9 mouse cellular contexts compared by ENCODE assay signal in the genomic region with DNA sequence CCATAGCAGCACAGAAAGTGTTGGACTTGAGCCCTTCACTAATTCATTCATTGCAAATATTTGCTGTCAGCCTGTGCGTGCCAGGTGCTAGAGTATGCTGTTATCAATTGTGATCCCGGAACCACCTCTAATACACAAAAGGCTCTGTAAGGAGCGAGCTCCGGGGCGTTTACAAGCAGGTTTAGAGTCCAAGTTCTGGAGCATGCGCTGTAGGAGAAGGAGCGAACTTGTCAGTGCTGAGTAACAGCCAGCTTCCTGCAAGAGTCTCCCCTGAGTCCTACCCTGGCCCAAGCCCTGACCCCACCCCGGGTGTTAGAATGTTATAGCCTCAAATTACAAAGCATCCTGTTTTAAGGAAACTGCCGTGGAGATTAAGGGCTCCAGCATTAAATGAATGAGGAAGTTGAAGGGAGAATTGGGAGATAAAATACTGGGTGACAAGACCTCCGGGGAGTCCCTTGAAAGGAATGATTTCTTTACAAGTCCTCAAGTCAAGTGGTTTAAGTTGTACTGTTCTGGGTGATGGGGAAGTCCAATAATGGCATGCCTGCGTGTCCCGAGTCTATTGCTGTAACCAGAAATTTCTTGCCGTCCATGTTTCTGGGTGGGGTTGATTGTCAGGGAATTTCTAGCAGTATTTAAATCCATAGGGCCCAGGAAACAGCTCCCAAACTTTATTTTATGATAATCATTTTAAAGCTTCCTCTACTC. TPM values are rescaled to one million over a fixed set of nuclear protein-coding genes. Genes with fewer than 3 reads are reported as not detected.
DNase-seq lines count a peak whose midpoint lies in the region; ATAC-seq lines count a peak whose summit lies in the region.
"Had no signal": no experiment of that assay in that cellular context is flagged by ENCODE, and none has a peak within 500 bp of the region (broad histone marks: within the 10 kb centered on the region; RNA-seq: fewer than 3 reads in every experiment).

No protein-coding gene starts in this region.

- WGBS in neural tube, embryonic 15.5 days = 29% methylated on average over 13 of the region's 13 CpGs
- 8% methylated on average over 13 of the region's 13 CpGs for WGBS in heart, embryonic 16.5 days
- WGBS in limb, embryonic 12.5 days = 13% methylated on average over 13 of the region's 13 CpGs
- WGBS in neural tube, embryonic 11.5 days = 36% methylated on average over 13 of the region's 13 CpGs

- H3K9me3 ChIP-seq in neural tube, embryonic 15.5 days (replicated peaks) = no peaks in the 10 kb centered on the region
- H3K9me3 ChIP-seq in heart, embryonic 16.5 days (replicated peaks; ENCODE audit: control insufficient read depth, low read length) = no peaks in the 10 kb centered on the region
- no peaks in the 10 kb centered on the region for H3K9me3 ChIP-seq in limb, embryonic 12.5 days
- no peaks in the 10 kb centered on the region for H3K9me3 ChIP-seq in neural tube, embryonic 11.5 days (ENCODE audit: control insufficient read depth, low read length)
- H3K9me3 ChIP-seq: hindbrain, embryonic 15.5 days had no signal

- DNase-seq in neural tube, embryonic 10.5 days (ENCODE audit: extremely low spot score, low spot score) = peak; percentile 15
- DNase-seq in neural tube, embryonic 11.5 days (ENCODE audit: low spot score) = no peak
- no peak for DNase-seq in right cerebral cortex, adult 2 months (ENCODE audit: low spot score in 2 of 2)
- no peak for DNase-seq in frontal cortex, postnatal 25 days (ENCODE audit: low spot score in 2 of 2)

- ATAC-seq in neural tube, embryonic 15.5 days (ENCODE audit: low FRiP score) = no peak
- ATAC-seq in heart, embryonic 16.5 days (replicated peaks; ENCODE audit: extremely low read depth, insufficient read depth, low FRiP score) = no peak; the same call in 1 of the 2 replicates
- ATAC-seq in limb, embryonic 12.5 days (ENCODE audit: insufficient number of reproducible peaks, insufficient read depth, low FRiP score, low TSS enrichment, low read depth) = no peak
- no peak for ATAC-seq in neural tube, embryonic 11.5 days (ENCODE audit: insufficient read depth, low FRiP score, low TSS enrichment)
- no peak for ATAC-seq in erythroblast, adult 5-6 weeks (replicated peaks; ENCODE audit: low FRiP score, poor library complexity, severe bottlenecking)

- no peak overlapping the region for H3K4me2 ChIP-seq in neural tube, embryonic 15.5 days
- H3K4me2 ChIP-seq in heart, embryonic 16.5 days (ENCODE audit: low read depth, low read length) = peak overlapping the region; percentile 63
- H3K4me2 ChIP-seq in limb, embryonic 12.5 days = peak overlapping the region; percentile 44
- peak overlapping the region; percentile 5; the same call in 1 of the 2 replicates for H3K4me2 ChIP-seq in neural tube, embryonic 11.5 days (ENCODE audit: low read depth)
- H3K4me2 ChIP-seq: hindbrain, embryonic 15.5 days had no signal

- H3K4me3 ChIP-seq in neural tube, embryonic 15.5 days (replicated peaks) = no peak overlapping the region
- H3K4me3 ChIP-seq in heart, embryonic 16.5 days (ENCODE audit: low read length) = peak overlapping the region; percentile 37
- no peak overlapping the region for H3K4me3 ChIP-seq in limb, embryonic 12.5 days (replicated peaks)
- no peak overlapping the region for H3K4me3 ChIP-seq in neural tube, embryonic 11.5 days (ENCODE audit: low read depth, low read length)
- H3K4me3 ChIP-seq: hindbrain, embryonic 15.5 days had no signal

- H3K9ac ChIP-seq in neural tube, embryonic 15.5 days (replicated peaks) = no peak overlapping the region
- peak overlapping the region; percentile 56 for H3K9ac ChIP-seq in heart, embryonic 16.5 days (ENCODE audit: low read length)
- H3K9ac ChIP-seq in limb, embryonic 12.5 days (replicated peaks) = no peak overlapping the region
- no peak overlapping the region for H3K9ac ChIP-seq in neural tube, embryonic 11.5 days (ENCODE audit: low read length)
- H3K9ac ChIP-seq: hindbrain, embryonic 15.5 days had no signal

- peaks cover 10% of the 10 kb centered on the region for H3K4me1 ChIP-seq in neural tube, embryonic 15.5 days
- H3K4me1 ChIP-seq in heart, embryonic 16.5 days (ENCODE audit: control insufficient read depth, insufficient read depth, low read length) = peaks cover 30% of the 10 kb centered on the region
- H3K4me1 ChIP-seq in limb, embryonic 12.5 days (replicated peaks) = peaks cover 10% of the 10 kb centered on the region; the same call in 1 of the 2 replicates
- H3K4me1 ChIP-seq in neural tube, embryonic 11.5 days (ENCODE audit: control insufficient read depth, insufficient read depth, low read length) = peaks cover 12% of the 10 kb centered on the region; the same call in 1 of the 2 replicates

- no peak overlapping the region for H3K27ac ChIP-seq in neural tube, embryonic 15.5 days (replicated peaks)
- H3K27ac ChIP-seq in heart, embryonic 16.5 days (ENCODE audit: low read length) = peak overlapping the region; percentile 69
- no peak overlapping the region for H3K27ac ChIP-seq in limb, embryonic 12.5 days
- H3K27ac ChIP-seq in neural tube, embryonic 11.5 days (ENCODE audit: low read depth, low read length) = no peak overlapping the region
- H3K27ac ChIP-seq: hindbrain, embryonic 15.5 days had no signal

- H3K27me3 ChIP-seq in neural tube, embryonic 15.5 days (replicated peaks) = no peaks in the 10 kb centered on the region
- no peaks in the 10 kb centered on the region for H3K27me3 ChIP-seq in heart, embryonic 16.5 days (ENCODE audit: control insufficient read depth, insufficient read depth, low read length)
- H3K27me3 ChIP-seq in limb, embryonic 12.5 days = no peaks in the 10 kb centered on the region; the same call in 1 of the 2 replicates
- H3K27me3 ChIP-seq in neural tube, embryonic 11.5 days (ENCODE audit: control insufficient read depth, insufficient read depth, low read length) = no peaks in the 10 kb centered on the region

- no peaks in the 10 kb centered on the region for H3K36me3 ChIP-seq in neural tube, embryonic 15.5 days
- no peaks in the 10 kb centered on the region for H3K36me3 ChIP-seq in heart, embryonic 16.5 days (ENCODE audit: control insufficient read depth, insufficient read depth)
- no peaks in the 10 kb centered on the region for H3K36me3 ChIP-seq in limb, embryonic 12.5 days
- no peaks in the 10 kb centered on the region for H3K36me3 ChIP-seq in neural tube, embryonic 11.5 days (ENCODE audit: control insufficient read depth, insufficient read depth, low read length)
- H3K36me3 ChIP-seq: hindbrain, embryonic 15.5 days had no signal

RNA-seq across cellular contexts. Expression of a gene that starts 0.8 kb away (rescaled TPM):
- 25.0 and 26.0 TPM in 2 replicates for polyA plus RNA-seq in neural tube, embryonic 15.5 days (2015; fragmentation: Nextera tagmentation; extraction: Ambion mirVana)
- polyA plus RNA-seq in heart, embryonic 16.5 days (2015; fragmentation: Nextera tagmentation; extraction: Ambion mirVana) = 17.7 and 18.5 TPM in 2 replicates
- polyA plus RNA-seq in limb, embryonic 12.5 days (2016; fragmentation: Nextera tagmentation; extraction: Ambion mirVana) = 7.2 and 8.7 TPM in 2 replicates
- polyA plus RNA-seq in neural tube, embryonic 11.5 days (2014; fragmentation: Nextera tagmentation; extraction: Ambion mirVana) = 16.7 and 18.6 TPM in 2 replicates
- total RNA-seq in erythroblast, adult 5-6 weeks (2015; ENCODE audit: low replicate concordance) = 14.2 and 25.1 TPM in 2 replicates
- 11.4 and 14.9 TPM in 2 replicates for total RNA-seq in erythroblast, adult 5-6 weeks (2017; ENCODE audit: low replicate concordance)
